Mouse (Mus musculus) CD4-positive, CD25-positive, alpha-beta regulatory T cell (primary cell): ENCODE measurements around the gene Itga4. TPM values are rescaled to one million over a fixed set of nuclear protein-coding genes. Genes with fewer than 3 reads are reported as not detected.

Experiments
- polyA plus RNA-seq: library from polyadenylated mRNA; unstranded; fragments of 100-300 nt; shearing (Covaris generic); gene quantifications from one replicate; pipeline ENCODE4 v1.2.1, GENCODE M21; 2017

Itga4 gene
- polyA plus RNA-seq, result 187 TPM

DNA sequence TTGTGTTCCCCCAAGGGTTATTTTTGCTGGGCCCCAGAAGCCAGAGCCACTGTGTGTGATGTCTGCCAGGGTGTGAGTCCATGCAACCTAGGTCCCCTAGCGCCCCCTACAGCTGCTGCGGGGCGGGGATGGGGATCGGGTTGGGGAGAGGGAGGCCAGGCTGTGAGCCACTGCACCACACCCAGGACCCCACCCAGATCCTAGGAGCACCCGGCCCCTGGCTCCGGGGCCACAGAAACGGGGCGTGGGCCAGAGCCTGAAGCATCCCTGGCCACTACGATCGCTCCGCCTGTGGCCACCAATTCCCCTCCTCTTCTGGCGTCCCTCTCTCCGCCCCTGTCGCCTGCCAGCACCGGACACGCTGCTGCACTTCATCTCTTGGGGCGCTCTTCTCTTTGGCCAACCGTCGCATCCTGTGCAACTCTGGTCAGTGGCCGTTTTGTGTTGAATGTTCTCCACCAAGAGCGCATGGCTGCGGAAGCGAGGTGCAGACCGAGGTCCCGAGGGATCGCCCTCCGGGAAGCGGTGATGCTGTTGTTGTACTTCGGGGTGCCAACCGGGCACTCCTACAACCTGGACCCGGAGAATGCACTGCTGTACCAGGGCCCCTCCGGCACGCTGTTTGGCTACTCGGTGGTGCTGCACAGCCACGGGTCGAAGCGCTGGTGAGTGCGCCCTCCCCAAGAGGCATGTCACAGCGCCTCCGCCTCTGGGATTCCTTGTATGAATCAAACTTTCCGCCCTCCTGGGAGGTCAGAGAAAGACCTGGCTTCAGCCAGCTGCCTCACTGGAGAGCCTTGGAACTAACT is at the start of gene Itga4:
Gene Itga4, plus strand, starts transcription at position 235 of the 809 bp plus-strand sequence.

Other genes starting within 250 kb of the Itga4 start
- gene Neurod1, start 201.3 kb downstream of the Itga4 start, polyA plus RNA-seq, result not detected
- 10.4 TPM for gene Cerkl, start 201.4 kb downstream of the Itga4 start, polyA plus RNA-seq